Mouse (Mus musculus) embryonic fibroblast, embryonic 13.5 days (primary cell): ENCODE data around the gene Pdcd1lg2. TPM values are rescaled to one million over a fixed set of nuclear protein-coding genes. Genes with fewer than 3 reads are reported as not detected.

Experiments
- H3K27ac ChIP-seq: 2 replicates; pipeline ENCODE4 v1.5.1; 2012; ENCODE audit warnings: low read length, control low read depth, inconsistent platforms; ENCODE audit not compliant: insufficient read depth
- H3K4me1 ChIP-seq: 2 replicates; pipeline ENCODE4 v1.6.1; 2011; ENCODE audit warnings: low read length; ENCODE audit not compliant: control insufficient read depth, insufficient read depth
- H3K4me3 ChIP-seq: 2 replicates; pipeline ENCODE4 v1.5.1; 2011; ENCODE audit warnings: mild to moderate bottlenecking, control low read depth, low read length; ENCODE audit not compliant: insufficient read depth
- CTCF ChIP-seq: IDR thresholded peaks from 2 replicates; pipeline ENCODE4 v1.5.1; 2011; ENCODE audit warnings: mild to moderate bottlenecking, control low read depth, low read length, moderate library complexity, borderline replicate concordance; ENCODE audit not compliant: insufficient read depth
- POLR2A ChIP-seq: IDR thresholded peaks from 2 replicates; pipeline ENCODE4 v1.6.1; 2011; ENCODE audit warnings: low read depth, mild to moderate bottlenecking, control low read depth, low read length, moderate library complexity
- polyA plus RNA-seq: library from polyadenylated mRNA; stranded (reverse); fragments of >200 nt; gene quantifications from 2 replicates; pipeline ENCODE4 v1.2.4, GENCODE M21; 2011; ENCODE audit warnings: low read depth; ENCODE audit not compliant: missing spikeins, insufficient read length

The Pdcd1lg2 gene
- polyA plus RNA-seq, 1 experiment = not detected

DNA sequence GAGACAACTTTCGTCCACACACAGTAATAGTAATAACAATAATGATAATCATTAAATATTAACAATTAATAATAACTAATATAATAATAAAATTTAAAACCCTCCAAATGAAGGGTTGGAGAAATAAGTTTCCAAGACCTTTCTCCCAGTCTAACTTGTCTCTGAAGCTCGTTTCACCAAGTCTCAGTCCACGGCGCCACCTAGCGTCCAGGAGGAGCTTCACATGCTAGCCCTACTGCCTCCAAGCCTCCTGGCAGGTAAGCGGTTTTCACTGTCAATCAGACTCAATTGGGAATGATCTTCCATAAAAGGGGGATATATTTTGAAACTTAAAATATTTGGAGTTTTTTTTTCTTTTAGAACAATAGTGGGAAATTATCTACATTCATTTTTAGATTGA is 90.8 kb downstream of the Pdcd1lg2 start:
- TF ChIP-seq CTCF (peak; percentile 97), POLR2A (no peak)
- no peak overlapping the region for H3K27ac ChIP-seq
- no peak overlapping the region for H3K4me3 ChIP-seq
- no peaks in the 10 kb centered on the region for H3K4me1 ChIP-seq

DNA sequence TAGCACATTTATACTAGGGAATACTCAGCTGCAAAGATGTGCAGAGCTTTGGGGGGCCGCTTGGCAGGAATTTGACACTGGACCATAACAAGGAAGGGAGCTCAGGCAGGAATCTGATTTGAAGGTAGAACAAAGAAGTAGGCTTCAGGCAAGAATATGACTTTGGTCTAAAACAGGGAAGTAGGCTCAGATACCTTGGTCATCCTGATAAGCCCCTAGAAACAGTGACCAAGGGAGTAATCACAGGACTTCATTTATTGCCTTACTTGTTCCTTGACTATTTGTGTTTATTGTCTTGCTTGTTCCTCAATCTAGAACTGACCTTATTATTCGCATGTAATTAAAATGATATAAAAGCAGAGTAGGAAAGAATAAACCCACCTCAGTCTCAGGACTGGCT is 93.4 kb downstream of the Pdcd1lg2 start:
- no peak for TF ChIP-seq CTCF
- TF ChIP-seq POLR2A = no peak
- no peak overlapping the region for H3K27ac ChIP-seq

DNA sequence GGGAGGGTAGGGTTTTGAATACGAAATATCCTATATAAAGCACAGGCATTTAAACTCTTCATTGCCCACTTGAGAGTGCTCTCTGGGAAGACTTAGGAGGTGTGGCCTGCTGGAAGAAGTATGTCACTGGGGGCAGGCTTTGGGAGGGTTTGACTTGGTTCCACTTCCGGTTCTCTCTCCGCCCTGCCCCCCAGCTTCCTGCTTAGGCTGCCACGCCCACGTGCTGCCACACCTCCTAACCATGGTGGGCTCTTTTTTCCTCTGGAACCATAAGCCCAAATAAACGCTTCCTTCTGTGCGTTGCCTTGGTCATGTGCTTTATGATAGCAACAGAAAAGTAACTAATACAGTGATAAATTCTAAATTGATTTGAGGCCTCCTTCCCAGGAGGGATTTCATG is 94.9 kb downstream of the Pdcd1lg2 start:
- Histone ChIP-seq H3K27ac (no peak overlapping the region), H3K4me1 (no peaks in the 10 kb centered on the region), H3K4me3 (no peak overlapping the region)
- TF ChIP-seq CTCF (no peak), POLR2A (no peak)

More for the DNA sequence above, 93.4 kb downstream of the Pdcd1lg2 start:
- no peaks in the 10 kb centered on the region for H3K4me1 ChIP-seq
- no peak overlapping the region for H3K4me3 ChIP-seq

DNA sequence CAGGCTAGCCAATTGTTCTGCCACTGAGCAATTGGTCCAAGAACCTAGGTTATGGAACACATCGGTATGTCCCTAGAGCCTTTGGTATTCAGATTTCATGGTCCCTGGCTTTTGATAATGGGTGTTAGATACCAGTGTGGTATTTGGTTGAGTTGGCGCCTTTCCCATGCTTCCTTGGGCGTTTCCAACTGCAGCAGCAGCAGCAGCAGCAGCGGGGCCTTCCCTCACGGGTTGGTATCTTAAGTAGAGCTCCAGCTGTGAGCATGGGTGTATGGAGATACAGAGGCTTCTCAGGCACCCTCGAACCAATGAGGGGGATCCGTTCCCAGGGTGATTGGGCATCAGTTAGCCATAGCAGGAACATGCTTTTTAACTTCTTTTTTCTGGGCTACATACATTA is 97.5 kb downstream of the Pdcd1lg2 start:
- H3K4me3 ChIP-seq = no peak overlapping the region
- no peak overlapping the region for H3K27ac ChIP-seq
- no peaks in the 10 kb centered on the region for H3K4me1 ChIP-seq
- TF ChIP-seq POLR2A (no peak), CTCF (no peak)

DNA sequence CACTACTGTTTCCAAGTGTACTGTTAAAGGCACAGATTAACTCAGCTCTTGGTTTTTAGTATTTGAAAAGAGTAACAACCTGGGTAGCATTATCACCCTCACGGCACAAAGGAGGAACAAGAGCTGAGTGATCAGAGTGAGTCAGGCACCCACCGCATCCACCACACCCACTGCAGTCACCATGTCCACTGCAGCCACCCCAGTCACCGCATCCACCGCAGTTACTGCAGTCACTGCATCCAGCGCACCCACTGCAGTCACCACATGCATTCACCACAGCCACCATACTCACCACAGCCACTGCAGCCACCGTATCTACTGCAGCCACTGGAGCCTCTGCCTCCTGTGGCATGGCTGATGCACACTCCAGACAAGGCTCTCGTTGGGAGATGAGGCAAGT is 99.1 kb downstream of the Pdcd1lg2 start:
- TF ChIP-seq POLR2A (no peak), CTCF (no peak)
- no peaks in the 10 kb centered on the region for H3K4me1 ChIP-seq
- H3K4me3 ChIP-seq = no peak overlapping the region
- H3K27ac ChIP-seq = no peak overlapping the region

DNA sequence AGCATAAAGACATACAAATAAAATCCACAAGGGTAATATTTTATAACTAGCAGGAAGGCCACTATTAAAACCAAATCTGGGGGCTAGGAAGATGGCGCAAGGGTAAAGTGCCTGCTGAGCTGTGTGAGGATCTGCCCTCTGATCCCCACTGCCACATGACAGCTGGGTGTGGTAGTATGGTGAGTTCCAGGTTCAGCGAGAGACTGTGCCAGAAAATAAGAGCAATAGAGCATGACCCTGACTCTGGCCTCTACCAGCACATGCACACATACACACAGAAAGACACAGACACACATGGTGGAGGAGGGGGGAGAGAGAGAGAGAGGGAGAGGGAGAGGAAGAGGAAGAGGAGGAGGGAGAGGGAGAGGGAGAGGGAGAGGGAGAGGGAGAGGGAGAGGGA is 101.1 kb downstream of the Pdcd1lg2 start:
- Histone ChIP-seq H3K4me1 (no peaks in the 10 kb centered on the region), H3K4me3 (no peak overlapping the region), H3K27ac (no peak overlapping the region)
- TF ChIP-seq CTCF (no peak), POLR2A (no peak)

DNA sequence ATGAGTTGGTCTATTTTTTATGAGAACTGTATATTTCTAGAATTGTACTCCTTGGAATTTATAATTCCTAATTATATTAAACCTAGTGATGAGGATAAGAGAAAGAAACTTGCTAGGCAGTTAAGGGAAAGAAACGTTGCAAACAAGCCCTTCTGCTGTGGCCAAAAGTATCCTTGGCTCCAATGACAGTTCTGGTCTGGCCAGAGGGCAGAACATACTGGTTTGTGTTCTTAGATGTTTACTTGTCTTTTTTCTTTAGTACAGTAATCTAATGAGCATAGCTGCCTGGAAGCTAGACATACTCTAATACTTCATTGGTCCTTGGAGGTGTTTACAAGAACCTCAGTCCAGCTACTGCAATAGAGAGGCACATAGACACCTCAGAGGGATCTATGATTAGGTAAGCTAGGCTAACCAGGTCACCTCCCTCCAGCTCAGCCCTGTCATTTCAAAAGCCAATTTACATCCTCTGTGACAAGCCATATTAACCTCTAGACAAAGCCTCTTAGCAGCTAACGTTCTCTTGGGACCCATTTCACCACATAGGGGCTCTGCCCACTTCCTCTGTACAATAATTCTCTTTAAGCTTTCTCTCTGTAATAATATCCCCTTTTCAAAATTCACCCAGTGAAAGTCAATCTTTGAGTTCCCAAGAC is 102.5 kb downstream of the Pdcd1lg2 start:
- no peak for TF ChIP-seq CTCF
- H3K27ac ChIP-seq = no peak overlapping the region
- no peak overlapping the region for H3K4me3 ChIP-seq
- H3K4me1 ChIP-seq = no peaks in the 10 kb centered on the region

DNA sequence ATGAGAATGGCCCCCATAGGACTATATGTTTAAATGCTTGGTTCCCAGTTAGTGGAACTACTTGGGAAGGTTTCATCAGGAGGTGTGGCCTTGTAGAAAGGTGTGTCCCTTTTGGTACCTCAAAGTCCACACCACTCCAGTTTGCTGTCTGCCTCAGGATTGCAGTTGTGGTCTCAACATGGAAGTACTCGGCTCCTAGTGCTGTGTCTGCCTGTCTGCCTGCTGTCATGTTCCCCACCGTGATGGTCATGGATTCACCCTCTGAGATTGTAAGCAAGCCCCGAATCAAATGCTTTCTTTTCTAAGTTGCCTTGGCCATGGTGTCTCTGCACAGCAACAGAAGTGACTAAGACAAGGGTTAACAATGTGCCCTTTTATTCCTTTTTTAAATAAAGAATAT is 103.4 kb downstream of the Pdcd1lg2 start:
- H3K4me3 ChIP-seq = no peak overlapping the region
- no peak overlapping the region for H3K27ac ChIP-seq
- TF ChIP-seq POLR2A (no peak), CTCF (no peak)
- no peaks in the 10 kb centered on the region; the same call in 1 of the 2 replicates for H3K4me1 ChIP-seq

DNA sequence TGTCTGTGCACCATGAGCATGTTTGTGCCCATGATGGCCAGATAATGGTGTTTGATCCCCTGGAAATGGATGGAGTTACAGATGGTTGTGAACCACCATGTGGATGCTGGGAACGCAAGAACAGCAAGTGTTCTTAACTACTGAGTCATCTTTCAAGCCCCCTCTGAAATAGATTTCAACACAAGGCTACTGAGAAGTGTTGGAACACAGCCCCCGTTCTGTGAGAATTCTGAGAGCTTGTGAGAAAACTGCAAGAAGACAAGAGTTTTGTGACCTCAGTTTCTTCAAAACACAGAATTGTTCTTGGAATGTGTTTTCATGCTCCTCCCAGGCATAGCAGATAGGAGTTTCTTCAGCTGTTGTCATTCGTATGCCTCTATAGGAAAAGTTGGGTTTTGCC is 104.7 kb downstream of the Pdcd1lg2 start:
- TF ChIP-seq POLR2A (no peak), CTCF (no peak)
- H3K4me1 ChIP-seq = no peaks in the 10 kb centered on the region; the same call in 1 of the 2 replicates
- no peak overlapping the region for H3K4me3 ChIP-seq
- H3K27ac ChIP-seq = no peak overlapping the region

DNA sequence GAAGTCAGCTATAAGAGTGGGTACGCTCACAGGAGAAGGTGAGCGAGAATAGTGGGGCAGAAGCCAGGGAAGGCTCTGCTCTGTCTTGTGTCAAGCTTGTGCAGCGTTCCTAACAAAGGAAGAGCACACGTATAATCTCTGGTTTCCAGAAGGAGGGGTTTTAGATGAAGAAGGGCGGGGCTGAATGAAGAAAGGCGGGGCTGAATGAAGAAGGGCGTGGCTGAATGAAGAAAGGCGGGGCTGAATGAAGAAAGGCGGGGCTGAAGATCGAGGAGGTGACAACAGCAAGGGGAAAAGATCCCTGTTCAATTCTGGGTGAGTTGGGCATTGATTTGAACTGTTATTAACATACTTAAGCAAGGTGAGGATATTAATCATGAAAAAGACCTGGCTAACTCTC is 105.3 kb downstream of the Pdcd1lg2 start:
- Histone ChIP-seq H3K4me1 (no peaks in the 10 kb centered on the region; the same call in 1 of the 2 replicates), H3K4me3 (no peak overlapping the region), H3K27ac (no peak overlapping the region)
- TF ChIP-seq POLR2A (no peak), CTCF (no peak)

DNA sequence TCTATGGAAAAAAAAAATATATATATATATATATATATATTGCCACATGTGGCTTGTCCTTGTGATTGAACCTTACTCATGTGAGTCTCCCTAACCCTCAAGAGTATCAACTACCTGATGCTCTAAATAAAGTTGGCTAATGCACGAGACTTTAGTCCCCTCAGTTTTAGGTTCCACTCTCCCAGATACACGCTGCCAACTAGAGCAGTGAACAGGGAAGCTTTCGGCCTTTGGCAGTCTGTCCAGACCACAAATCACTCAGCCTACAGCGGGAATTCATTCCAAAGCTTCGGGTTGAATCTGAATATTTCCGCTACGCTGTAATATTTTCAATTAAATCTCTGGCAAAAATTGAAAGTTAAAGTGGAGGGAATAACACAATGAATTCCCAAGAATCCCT is 107.7 kb downstream of the Pdcd1lg2 start:
- H3K4me1 ChIP-seq = no peaks in the 10 kb centered on the region; the same call in 1 of the 2 replicates
- no peak overlapping the region; the same call in 1 of the 2 replicates for H3K27ac ChIP-seq
- H3K4me3 ChIP-seq = no peak overlapping the region
- TF ChIP-seq POLR2A = no peak
- TF ChIP-seq CTCF = no peak
